Mouse (Mus musculus) kidney, adult 2 months (tissue): ENCODE measurements at regions not wholly inside any gene's neighbourhood (a gene's known extent, or its start where the extent isn't known, plus 50 kb on each side); places are given as distances from the start of the nearest gene placed in this dataset.

Experiments
- CTCF ChIP-seq: fragments of 200-500 bp; conservative IDR thresholded peaks from 2 replicates; pipeline ENCODE4 v1.5.1; 2011; ENCODE audit warnings: low read depth, mild to moderate bottlenecking, control low read depth, low read length, moderate library complexity, mixed read lengths; ENCODE audit not compliant: insufficient read depth, insufficient read length
- POLR2A ChIP-seq: fragments of 200-500 bp; IDR thresholded peaks from one replicate; pipeline ENCODE4 v1.6.1; 2011; ENCODE audit warnings: low read depth, low read length, control low read depth

DNA sequence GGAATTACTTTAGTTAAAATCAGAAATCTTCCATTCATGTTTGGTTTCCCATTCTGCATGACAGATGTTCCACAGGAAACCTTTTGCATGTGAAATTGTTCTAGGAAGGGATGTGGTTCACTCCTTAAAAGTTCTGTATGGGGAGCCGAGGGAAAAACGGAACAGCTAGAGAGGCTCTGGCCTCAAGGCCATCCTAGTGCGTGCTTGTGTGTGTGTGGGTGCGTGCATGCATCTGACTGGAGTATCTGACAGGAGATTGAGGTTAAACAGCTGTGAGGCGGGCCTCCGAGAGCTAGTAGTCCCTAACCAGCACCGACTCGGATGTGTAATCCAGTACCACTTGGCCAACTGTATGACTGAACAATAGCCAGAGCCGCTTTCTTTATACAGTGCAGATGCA is 51.0 kb upstream of the Krr1 start:
- TF ChIP-seq CTCF = no peak
- no peak for TF ChIP-seq POLR2A
